Mouse (Mus musculus) embryonic facial prominence, embryonic 14.5 days (tissue): Measurements from ENCODE around the gene Bcat2. TPM values are rescaled to one million over a fixed set of nuclear protein-coding genes. Genes with fewer than 3 reads are reported as not detected.

ENCODE experiments used
- ATAC-seq: fragments of 200-750 bp; cut with Nextera tagmentation; 2 replicates; pipeline ENCODE4 v1.8.0; 2017; ENCODE audit warnings: low read depth, moderate number of reproducible peaks, moderate TSS enrichment
- DNase-seq: peaks from one replicate; pipeline ENCODE4 v3.0.0-alpha.2; 2015; ENCODE audit warnings: low spot score
- H3K27ac ChIP-seq: fragments of 300-500 bp; sonication (generic); replicated peaks from 2 replicates; pipeline ENCODE4 v1.5.1; 2014; ENCODE audit warnings: low read depth, mild to moderate bottlenecking, low read length, moderate library complexity
- H3K27me3 ChIP-seq: fragments of 300-500 bp; sonication (generic); replicated peaks from 2 replicates; pipeline ENCODE4 v1.6.1; 2014; ENCODE audit warnings: low read length; ENCODE audit not compliant: control insufficient read depth, insufficient read depth
- H3K36me3 ChIP-seq: fragments of 300-500 bp; sonication (generic); 2 replicates; pipeline ENCODE4 v1.6.1; 2014; ENCODE audit warnings: low read length, mixed read lengths; ENCODE audit not compliant: control insufficient read depth, insufficient read depth
- H3K4me1 ChIP-seq: fragments of 300-500 bp; sonication (generic); 2 replicates; pipeline ENCODE4 v1.6.1; 2014; ENCODE audit warnings: antibody characterized with exemption, low read length; ENCODE audit not compliant: control insufficient read depth, insufficient read depth
- H3K4me2 ChIP-seq: fragments of 300-500 bp; sonication (generic); 2 replicates; pipeline ENCODE4 v1.6.1; 2014; ENCODE audit warnings: low read depth, mild to moderate bottlenecking, low read length, moderate library complexity, mixed read lengths
- H3K4me3 ChIP-seq: fragments of 300-500 bp; sonication (generic); 2 replicates; pipeline ENCODE4 v1.5.1; 2014; ENCODE audit warnings: low read depth, mild to moderate bottlenecking, low read length
- H3K9ac ChIP-seq: fragments of 300-500 bp; sonication (generic); 2 replicates; pipeline ENCODE4 v1.6.1; 2014; ENCODE audit warnings: low read depth, mild to moderate bottlenecking, low read length, moderate library complexity, mixed read lengths
- H3K9me3 ChIP-seq: fragments of 300-500 bp; sonication (generic); 2 replicates; pipeline ENCODE4 v1.6.1; 2016; ENCODE audit warnings: low read length; ENCODE audit not compliant: control insufficient read depth
- WGBS: fragments of 180-500 bp; shearing (Covaris S2); extraction: QIAGEN DNeasy Blood & Tissue Kit; methylation state at CpG from one replicate; pipeline ENCODE4 v1.1.7; 2014; 5-methylcytosine and 5-hydroxymethylcytosine counted together
- polyA plus RNA-seq: library from polyadenylated mRNA; unstranded; fragments of >200 nt; fragmentation: Nextera tagmentation; extraction: Ambion mirVana; gene quantifications from 2 replicates; pipeline ENCODE4 v1.2.1, GENCODE M21; 2014

The Bcat2 gene
- polyA plus RNA-seq, 1 experiment from 2014 or later, result 50.1 TPM

DNA sequence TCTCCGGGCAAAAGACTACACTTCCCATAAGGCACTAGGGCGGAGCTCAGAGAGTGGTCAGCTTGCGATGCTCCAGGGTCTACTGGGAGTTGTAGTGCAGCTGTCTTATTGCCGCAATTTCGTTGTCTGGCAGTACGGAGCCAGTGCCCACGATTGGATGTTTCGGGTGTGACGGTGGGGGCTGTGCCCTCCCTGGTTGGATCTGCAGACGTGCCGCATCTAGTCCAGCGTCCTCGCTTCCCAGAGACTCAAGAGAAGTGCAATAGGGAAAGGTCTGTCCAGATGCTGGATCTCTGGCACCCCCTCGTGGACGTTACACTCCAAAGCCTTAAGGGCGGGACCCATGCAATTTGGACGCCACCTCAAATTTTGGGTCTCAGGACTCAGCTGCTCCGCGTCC is 19.2 kb downstream of the Bcat2 start:
- peak; percentile 98 for ATAC-seq

DNA sequence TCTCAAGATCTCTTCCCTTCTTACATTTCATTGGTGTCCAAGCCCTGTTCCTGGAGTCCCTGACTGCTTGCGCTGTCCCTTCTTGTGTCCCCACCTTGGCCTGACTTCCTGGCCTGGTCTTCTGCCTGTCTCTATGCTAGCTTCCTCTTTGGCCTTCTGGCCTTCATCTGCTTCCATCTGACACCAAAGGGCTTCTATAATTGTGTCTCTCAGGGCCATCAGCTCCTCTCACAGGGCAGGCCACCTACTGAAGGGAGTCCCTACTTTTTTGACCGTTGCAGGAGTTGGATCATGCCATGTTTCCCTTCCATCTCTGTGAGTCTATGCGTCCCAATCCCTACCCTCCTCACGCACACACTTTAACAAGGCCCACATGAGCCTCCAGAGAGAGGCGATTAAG is 19.9 kb downstream of the Bcat2 start:
- ATAC-seq (no peak), DNase-seq (no peak)
- WGBS, result 98% methylated on average over 5 of the region's 5 CpGs
- H3K4me3 ChIP-seq, result no peak overlapping the region
- H3K9ac ChIP-seq, result no peak overlapping the region
- no peaks in the 10 kb centered on the region for H3K4me1 ChIP-seq
- no peak overlapping the region for H3K4me2 ChIP-seq
- H3K9me3 ChIP-seq, result no peaks in the 10 kb centered on the region
- H3K27me3 ChIP-seq, result no peaks in the 10 kb centered on the region
- H3K36me3 ChIP-seq, result peaks cover 24% of the 10 kb centered on the region
- no peak overlapping the region for H3K27ac ChIP-seq

More for the DNA sequence above, 19.2 kb downstream of the Bcat2 start:
- Histone ChIP-seq H3K4me3 (peak overlapping the region; percentile 24), H3K4me1 (no peaks in the 10 kb centered on the region), H3K4me2 (peak overlapping the region; percentile 51), H3K27me3 (no peaks in the 10 kb centered on the region), H3K9me3 (no peaks in the 10 kb centered on the region), H3K36me3 (peaks cover 32% of the 10 kb centered on the region), H3K9ac (no peak overlapping the region), H3K27ac (no peak overlapping the region)
- peak; percentile 99 for DNase-seq
- WGBS, result 5% methylated on average over 13 of the region's 19 CpGs

DNA sequence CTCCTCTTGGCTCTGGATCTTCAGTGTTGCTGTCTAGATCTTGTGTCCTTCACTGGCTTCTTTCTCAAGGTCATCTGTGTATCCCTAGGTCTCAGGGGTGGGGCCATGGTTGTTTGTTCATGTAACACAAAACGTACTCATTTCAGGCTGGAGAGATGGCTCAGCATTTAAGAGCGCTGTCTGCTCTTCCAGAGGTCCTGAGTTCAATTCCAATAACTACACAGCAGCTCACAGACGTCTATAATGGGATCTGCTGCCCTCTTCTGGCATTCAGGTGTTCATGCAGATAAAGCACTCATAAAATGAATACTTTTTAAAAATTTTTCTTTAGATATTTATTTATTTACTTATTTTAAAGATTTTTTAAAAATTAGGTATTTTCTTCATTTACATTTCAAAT is 20.9 kb downstream of the Bcat2 start:
- DNase-seq (no peak), ATAC-seq (no peak)
- WGBS, result 62% methylated on average over 3 of the region's 3 CpGs
- H3K36me3 ChIP-seq, result peaks cover 15% of the 10 kb centered on the region; the same call in 1 of the 2 replicates
- H3K4me1 ChIP-seq, result no peaks in the 10 kb centered on the region
- H3K9ac ChIP-seq, result no peak overlapping the region
- no peaks in the 10 kb centered on the region for H3K9me3 ChIP-seq
- no peak overlapping the region for H3K27ac ChIP-seq
- no peaks in the 10 kb centered on the region for H3K27me3 ChIP-seq
- no peak overlapping the region for H3K4me3 ChIP-seq
- H3K4me2 ChIP-seq, result no peak overlapping the region

DNA sequence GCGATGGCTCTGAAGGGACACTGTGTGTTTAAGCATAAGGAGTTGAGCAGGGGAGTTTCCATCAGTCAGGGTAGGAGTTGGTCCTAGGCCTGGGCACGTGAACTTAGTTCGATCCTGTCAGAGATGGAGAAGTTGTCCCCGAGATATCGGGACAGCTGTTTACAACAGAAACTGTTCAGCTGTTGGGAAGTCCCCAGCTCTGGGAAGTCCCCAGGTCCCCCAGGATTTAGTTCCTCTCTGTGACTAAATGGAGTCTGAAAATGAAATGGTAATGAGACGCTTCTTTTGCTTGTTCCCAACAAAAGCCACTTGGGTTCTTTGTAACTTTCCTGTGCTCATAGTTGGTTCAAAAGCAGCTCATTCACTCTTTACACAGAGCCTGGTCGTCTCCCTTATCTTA is 21.9 kb downstream of the Bcat2 start:
- H3K4me2 ChIP-seq, result no peak overlapping the region
- WGBS, result 80% methylated on average over 7 of the region's 7 CpGs
- no peak for DNase-seq
- H3K9me3 ChIP-seq, result no peaks in the 10 kb centered on the region
- H3K4me1 ChIP-seq, result no peaks in the 10 kb centered on the region
- H3K36me3 ChIP-seq, result 0 out of 2 replicates have a peak, but pooled peaks cover 12% of the 10 kb centered on the region
- no peak overlapping the region for H3K4me3 ChIP-seq
- no peak overlapping the region for H3K27ac ChIP-seq
- H3K9ac ChIP-seq, result no peak overlapping the region
- H3K27me3 ChIP-seq, result no peaks in the 10 kb centered on the region
- ATAC-seq, result no peak

DNA sequence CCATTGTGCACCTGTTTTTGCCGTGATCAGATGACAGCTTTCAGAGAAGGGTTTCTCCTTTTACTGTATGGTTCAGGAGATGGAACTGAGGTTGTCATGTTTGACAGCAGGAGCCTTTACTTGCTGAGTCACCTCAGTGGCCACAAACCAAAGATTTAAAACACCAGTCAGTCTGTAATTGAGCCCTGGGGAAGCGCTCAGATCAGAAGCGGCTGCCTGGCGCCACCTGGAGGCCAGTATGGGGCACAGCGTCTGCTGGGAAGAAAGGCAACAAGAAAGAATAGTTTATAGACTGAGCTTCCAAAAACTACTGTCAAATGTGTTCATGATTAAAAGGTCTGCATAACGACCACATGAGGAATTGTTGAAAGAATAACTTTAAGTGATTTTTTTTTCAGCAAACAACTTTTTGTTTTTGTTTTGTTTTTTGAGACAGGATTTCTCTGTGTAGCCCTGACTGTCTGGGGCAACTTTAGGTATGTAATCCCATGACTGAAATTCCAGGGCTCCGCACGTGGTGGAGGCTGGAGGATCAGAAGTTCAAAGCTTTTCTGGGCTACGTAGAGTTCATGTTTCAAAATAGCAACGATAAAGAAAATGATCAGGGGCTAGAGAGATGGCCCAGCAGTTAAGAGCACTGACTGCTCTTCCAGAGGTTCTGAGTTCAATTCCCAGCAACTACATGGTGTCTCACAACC is 23.3 kb downstream of the Bcat2 start:
- Histone ChIP-seq H3K4me3 (no peak overlapping the region), H3K9me3 (no peaks in the 10 kb centered on the region), H3K27me3 (no peaks in the 10 kb centered on the region), H3K27ac (no peak overlapping the region), H3K4me2 (no peak overlapping the region), H3K9ac (no peak overlapping the region), H3K4me1 (no peaks in the 10 kb centered on the region), H3K36me3 (no peaks in the 10 kb centered on the region)
- 15% methylated on average over 10 of the region's 10 CpGs for WGBS
- no peak for ATAC-seq
- peak; percentile 76 for DNase-seq

DNA sequence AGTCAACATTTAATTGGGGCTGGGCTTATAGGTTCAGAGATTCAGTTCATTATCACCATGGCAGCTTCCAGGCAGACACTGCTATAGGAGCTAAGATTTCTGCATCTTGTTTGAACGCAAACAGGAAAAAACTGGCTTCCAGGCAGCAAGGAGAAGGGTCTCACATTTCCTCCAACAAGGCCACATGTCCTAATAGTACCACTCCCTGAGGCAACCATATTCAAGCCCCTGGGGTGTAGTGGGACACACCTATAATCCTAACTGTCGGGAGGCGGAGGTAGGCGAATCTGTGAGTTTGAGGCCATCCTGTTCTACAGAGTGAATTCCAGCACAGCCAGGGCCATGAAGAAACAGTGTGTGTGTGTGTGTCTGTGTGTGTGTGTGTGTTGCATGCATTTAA is 25.2 kb downstream of the Bcat2 start:
- no peak for DNase-seq
- 71% methylated on average over 4 of the region's 4 CpGs for WGBS
- Histone ChIP-seq H3K4me1 (0 out of 2 replicates have a peak, but pooled peaks cover 5% of the 10 kb centered on the region), H3K9ac (no peak overlapping the region), H3K36me3 (no peaks in the 10 kb centered on the region), H3K27ac (no peak overlapping the region), H3K4me3 (no peak overlapping the region), H3K27me3 (no peaks in the 10 kb centered on the region), H3K4me2 (no peak overlapping the region), H3K9me3 (no peaks in the 10 kb centered on the region)
- no peak for ATAC-seq

DNA sequence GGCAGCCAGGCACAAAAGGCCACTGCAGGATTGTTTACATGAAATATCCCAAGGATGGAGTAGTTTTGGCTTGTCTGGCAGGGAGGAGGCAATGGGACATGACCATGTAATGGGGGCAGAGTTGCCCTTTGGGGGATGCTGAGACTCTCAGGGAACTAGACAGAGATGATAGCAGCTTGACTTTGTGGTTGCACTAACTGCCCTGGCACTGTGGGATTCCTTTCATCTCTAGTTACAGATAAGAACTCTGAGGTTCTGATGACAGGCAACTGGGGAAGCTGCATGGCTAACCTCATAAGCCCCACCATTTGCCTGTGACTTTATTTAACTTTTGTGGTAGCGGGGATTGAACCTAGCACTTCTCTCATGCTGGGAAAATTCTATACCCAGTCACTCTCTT is 26.2 kb downstream of the Bcat2 start:
- 72% methylated on average over 1 of the region's 1 CpGs for WGBS
- Histone ChIP-seq H3K9ac (no peak overlapping the region), H3K4me1 (0 out of 2 replicates have a peak, but pooled peaks cover 5% of the 10 kb centered on the region), H3K36me3 (no peaks in the 10 kb centered on the region), H3K4me2 (no peak overlapping the region), H3K27me3 (no peaks in the 10 kb centered on the region), H3K9me3 (no peaks in the 10 kb centered on the region), H3K27ac (no peak overlapping the region), H3K4me3 (no peak overlapping the region)
- no peak for ATAC-seq
- DNase-seq, result no peak

DNA sequence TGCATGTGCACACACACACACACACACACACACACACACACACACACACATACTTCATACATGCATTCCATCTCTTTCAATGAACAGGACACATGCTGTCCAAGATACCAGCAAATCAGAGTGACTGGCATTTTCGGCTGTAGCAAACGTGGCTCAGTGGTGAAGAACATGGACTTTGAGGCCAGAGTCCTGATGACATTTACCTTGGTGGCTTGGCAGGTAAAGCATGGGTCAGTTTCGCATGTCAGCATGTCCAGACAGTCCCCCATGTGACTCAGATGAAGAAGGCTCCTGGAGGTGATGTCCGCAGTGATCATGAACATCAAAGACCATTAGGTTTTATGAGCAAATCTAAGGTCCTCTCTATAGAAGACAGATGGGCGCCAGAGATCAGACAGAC is 27.1 kb downstream of the Bcat2 start:
- Histone ChIP-seq H3K9ac (no peak overlapping the region), H3K9me3 (no peaks in the 10 kb centered on the region), H3K4me2 (no peak overlapping the region), H3K27ac (no peak overlapping the region), H3K27me3 (no peaks in the 10 kb centered on the region), H3K4me1 (0 out of 2 replicates have a peak, but pooled peaks cover 5% of the 10 kb centered on the region), H3K36me3 (no peaks in the 10 kb centered on the region), H3K4me3 (no peak overlapping the region)
- no peak for ATAC-seq
- 91% methylated on average over 5 of the region's 5 CpGs for WGBS
- no peak for DNase-seq

DNA sequence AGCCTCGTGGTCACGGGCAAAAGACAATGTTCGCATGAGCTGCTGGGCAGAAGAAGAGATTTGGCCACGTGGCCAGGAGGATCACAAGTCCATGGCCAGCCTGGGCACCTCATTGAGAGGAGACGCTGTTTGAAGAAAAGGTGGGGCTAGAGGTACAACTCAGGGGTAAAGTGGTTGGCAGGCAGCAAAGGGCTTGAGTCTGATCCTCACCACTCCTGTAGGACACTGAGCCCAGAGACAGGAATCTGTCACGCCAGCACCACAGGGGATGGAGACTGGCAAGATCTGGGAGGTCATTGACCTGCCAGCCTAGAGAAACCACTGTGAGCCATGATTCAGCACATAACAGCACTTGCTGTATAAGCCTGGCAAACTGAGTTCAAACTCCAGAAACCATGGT is 27.6 kb downstream of the Bcat2 start:
- no peak overlapping the region for H3K4me3 ChIP-seq
- ATAC-seq, result no peak
- H3K4me1 ChIP-seq, result 0 out of 2 replicates have a peak, but pooled peaks cover 5% of the 10 kb centered on the region
- WGBS, result 89% methylated on average over 6 of the region's 6 CpGs
- no peaks in the 10 kb centered on the region for H3K36me3 ChIP-seq
- H3K27ac ChIP-seq, result no peak overlapping the region
- no peaks in the 10 kb centered on the region for H3K27me3 ChIP-seq
- H3K9ac ChIP-seq, result no peak overlapping the region
- H3K4me2 ChIP-seq, result no peak overlapping the region
- DNase-seq, result no peak
- no peaks in the 10 kb centered on the region for H3K9me3 ChIP-seq
